Mouse (Mus musculus): Measurements from ENCODE around the gene Rps6kb1. TPM values are rescaled to one million over a fixed set of nuclear protein-coding genes. Genes with fewer than 3 reads are reported as not detected.

Rps6kb1 gene
- total and polyA plus RNA-seq, 3 experiments = 39.3 to 73.6 (median 49.4) TPM

- TF ChIP-seq POLR2AphosphoS5 (IDR thresholded peaks at IDR 0.05; ENCODE audit: borderline replicate concordance, low read depth, low read length) (0 out of 2 replicates have a peak, but pooled peaks have one; percentile 38), MAX (IDR thresholded peaks at IDR 0.05; ENCODE audit: low read length) (no peak), ETS1 (IDR thresholded peaks at IDR 0.05; ENCODE audit: low read depth, low read length) (peak; percentile 94)
Observed at GRCm38 (mm10) chr11:86581250-86581753, 36.7 kb upstream of the Rps6kb1 start (continued).

- DNase-seq (ENCODE audit: low read depth, low spot score) = peak; percentile 63
- Histone ChIP-seq H3K79me2 (ENCODE audit: control insufficient read depth, insufficient read depth, low read length, poor library complexity) (peaks cover 27% of the 10 kb centered on the region), H3K36me3 (ENCODE audit: control insufficient read depth in 1 of 2, insufficient read depth in 2 of 2, low read length in 2 of 2) (peaks cover 4 to 35% of the 10 kb centered on the region in 2 experiments; a peak in 3 of 4 replicates), H3K9ac (ENCODE audit: control insufficient read depth, low read depth, low read length, poor library complexity, severe bottlenecking) (peak overlapping the region; percentile 88), H3K27ac (ENCODE audit: control insufficient read depth, low read depth, low read length) (peak overlapping the region; percentile 96), H3K4me3 (ENCODE audit: control insufficient read depth in 1 of 2, insufficient read depth in 1 of 2, low read depth in 2 of 2, low read length in 2 of 2) (peak overlapping the region; percentile 69 to 74), H3K4me1 (ENCODE audit: control insufficient read depth in 1 of 2, insufficient read depth in 2 of 2, low read length in 2 of 2) (peaks cover 11 to 34% of the 10 kb centered on the region in 2 experiments), H3K27me3 (ENCODE audit: control insufficient read depth in 1 of 2, insufficient read depth in 2 of 2, low read length in 2 of 2) (no peaks in the 10 kb centered on the region), H3K9me3 (replicated peaks; ENCODE audit: insufficient read depth, low read length) (no peaks in the 10 kb centered on the region)
- TF ChIP-seq SIN3A (IDR thresholded peaks at IDR 0.05; ENCODE audit: low read length) = no peak
- TF ChIP-seq POLR2AphosphoS5 (IDR thresholded peaks at IDR 0.05; ENCODE audit: borderline replicate concordance, low read depth, low read length) = 0 out of 2 replicates have a peak, but pooled peaks have one; percentile 26
- peak; percentile 7; the same call in 1 of the 2 replicates for TF ChIP-seq BHLHE40 (IDR thresholded peaks at IDR 0.05; ENCODE audit: borderline replicate concordance, low read depth, low read length)
- TF ChIP-seq SMC3 (IDR thresholded peaks at IDR 0.05; ENCODE audit: low read depth, low read length) = no peak
- TF ChIP-seq USF1 (IDR thresholded peaks at IDR 0.05; ENCODE audit: low read depth, low read length) = no peak
- no peak for TF ChIP-seq UBTF (IDR thresholded peaks at IDR 0.05; ENCODE audit: borderline replicate concordance, insufficient read depth, low read depth, low read length)
- TF ChIP-seq ZC3H11A (IDR thresholded peaks at IDR 0.05; ENCODE audit: low read depth, low read length) = no peak
- no peak for TF ChIP-seq GABPA (IDR thresholded peaks at IDR 0.05; ENCODE audit: low read depth, low read length)
- no peak for TF ChIP-seq RAD21 (IDR thresholded peaks at IDR 0.05; ENCODE audit: low read depth, low read length)
- peak; percentile 20; the same call in 1 of the 2 replicates for TF ChIP-seq HCFC1 (IDR thresholded peaks at IDR 0.05; ENCODE audit: low read depth, low read length)
- 0 out of 2 replicates have a peak, but pooled peaks have one; percentile 7 for TF ChIP-seq ZKSCAN1 (IDR thresholded peaks at IDR 0.05; ENCODE audit: low read depth, low read length)
- no peak for TF ChIP-seq NRF1 (IDR thresholded peaks at IDR 0.05; ENCODE audit: insufficient read depth, low read depth, low read length, poor library complexity, severe bottlenecking)
- TF ChIP-seq ETS1 (IDR thresholded peaks at IDR 0.05; ENCODE audit: low read depth, low read length) = no peak
- no peak for TF ChIP-seq NELFE (IDR thresholded peaks at IDR 0.05; ENCODE audit: low read depth, low read length)
- no peak for TF ChIP-seq E2F4 (IDR thresholded peaks at IDR 0.05; ENCODE audit: borderline replicate concordance, low read depth, low read length)
Observed at GRCm38 (mm10) chr11:86580319-86581113, 35.9 kb upstream of the Rps6kb1 start.
